Mouse (Mus musculus) midbrain, postnatal 0 days (tissue): Measurements from ENCODE around the gene Myo16. TPM values are rescaled to one million over a fixed set of nuclear protein-coding genes. Genes with fewer than 3 reads are reported as not detected.

Experiments used
- ATAC-seq: fragments of 200-750 bp; cut with Nextera tagmentation; 2 replicates; pipeline ENCODE4 v1.8.0; 2017; ENCODE audit warnings: moderate number of reproducible peaks, mild to moderate bottlenecking, moderate TSS enrichment, moderate library complexity; ENCODE audit not compliant: low FRiP score
- DNase-seq: peaks from one replicate; pipeline ENCODE4 v3.0.0-alpha.2; 2015; ENCODE audit warnings: low spot score
- H3K27ac ChIP-seq: fragments of 300-500 bp; sonication (generic); 2 replicates; pipeline ENCODE4 v1.5.1; 2014; ENCODE audit warnings: low read depth, mild to moderate bottlenecking, low read length, mixed read lengths
- H3K27me3 ChIP-seq: fragments of 300-500 bp; sonication (generic); 2 replicates; pipeline ENCODE4 v1.6.1; 2014; ENCODE audit warnings: low read length, control low read depth, mixed read lengths; ENCODE audit not compliant: insufficient read depth
- H3K36me3 ChIP-seq: fragments of 300-500 bp; sonication (generic); 2 replicates; pipeline ENCODE4 v1.6.1; 2014; ENCODE audit warnings: low read length, control low read depth, mixed read lengths; ENCODE audit not compliant: insufficient read depth
- H3K4me1 ChIP-seq: fragments of 300-500 bp; sonication (generic); 2 replicates; pipeline ENCODE4 v1.6.1; 2014; ENCODE audit warnings: mild to moderate bottlenecking, control low read depth, antibody characterized with exemption, low read length, mixed read lengths; ENCODE audit not compliant: insufficient read depth
- H3K4me2 ChIP-seq: fragments of 300-500 bp; sonication (generic); 2 replicates; pipeline ENCODE4 v1.6.1; 2014; ENCODE audit warnings: low read depth, mild to moderate bottlenecking, low read length, mixed read lengths; ENCODE audit not compliant: poor library complexity, severe bottlenecking
- H3K4me3 ChIP-seq: fragments of 300-500 bp; sonication (generic); 2 replicates; pipeline ENCODE4 v1.5.1; 2014; ENCODE audit warnings: low read depth, mild to moderate bottlenecking, low read length, moderate library complexity
- H3K9ac ChIP-seq: fragments of 300-500 bp; sonication (generic); replicated peaks from 2 replicates; pipeline ENCODE4 v1.6.1; 2014; ENCODE audit warnings: mild to moderate bottlenecking, low read length, moderate library complexity, mixed read lengths; ENCODE audit not compliant: poor library complexity, severe bottlenecking
- H3K9me3 ChIP-seq: fragments of 300-500 bp; sonication (generic); 2 replicates; pipeline ENCODE4 v1.6.1; 2016; ENCODE audit warnings: low read length, control low read depth
- CTCF ChIP-seq: IDR thresholded peaks from 2 replicates; pipeline ENCODE4 v1.5.1; 2016; ENCODE audit warnings: antibody characterized with exemption, mild to moderate bottlenecking
- WGBS: fragments of 180-500 bp; shearing (Covaris S2); extraction: QIAGEN DNeasy Blood & Tissue Kit; methylation state at CpG from one replicate; pipeline ENCODE4 v1.1.7; 2014; 5-methylcytosine and 5-hydroxymethylcytosine counted together
- polyA plus RNA-seq: library from polyadenylated mRNA; unstranded; fragments of >200 nt; fragmentation: Nextera tagmentation; extraction: Ambion mirVana; gene quantifications from 2 replicates; pipeline ENCODE4 v1.2.1, GENCODE M21; 2015
- total RNA-seq: library from RNA; depleted of rRNA; stranded (reverse); fragments of >200 nt; gene quantifications from 2 replicates; pipeline ENCODE4 v1.2.3, GENCODE M21; 2014

The Myo16 gene
- total and polyA plus RNA-seq, 2 experiments from 2014 or later = 7.7 to 59.9 TPM

GRCm38 (mm10) chr8:10625262-10625661 lies 471.6 kb downstream of the Myo16 start:
- Histone ChIP-seq H3K9me3 (no peaks in the 10 kb centered on the region), H3K4me3 (no peak overlapping the region), H3K27ac (no peak overlapping the region), H3K36me3 (no peaks in the 10 kb centered on the region), H3K27me3 (no peaks in the 10 kb centered on the region), H3K4me2 (no peak overlapping the region), H3K9ac (no peak overlapping the region), H3K4me1 (no peaks in the 10 kb centered on the region)
- no peak for DNase-seq
- no peak for ATAC-seq
- WGBS = 23% methylated on average over 5 of the region's 5 CpGs
- TF ChIP-seq CTCF = no peak

GRCm38 (mm10) chr8:10628725-10629124 lies 475.0 kb downstream of the Myo16 start:
- Histone ChIP-seq H3K27ac (no peak overlapping the region), H3K4me3 (no peak overlapping the region), H3K9ac (no peak overlapping the region), H3K36me3 (no peaks in the 10 kb centered on the region), H3K27me3 (no peaks in the 10 kb centered on the region), H3K4me1 (no peaks in the 10 kb centered on the region), H3K4me2 (no peak overlapping the region), H3K9me3 (no peaks in the 10 kb centered on the region)
- WGBS = 50% methylated on average over 8 of the region's 8 CpGs
- no peak for DNase-seq
- no peak for ATAC-seq
- TF ChIP-seq CTCF = no peak

GRCm38 (mm10) chr8:10629862-10630261 lies 476.2 kb downstream of the Myo16 start:
- Histone ChIP-seq H3K4me2 (no peak overlapping the region), H3K27ac (no peak overlapping the region), H3K4me1 (no peaks in the 10 kb centered on the region), H3K27me3 (no peaks in the 10 kb centered on the region), H3K9me3 (no peaks in the 10 kb centered on the region), H3K36me3 (no peaks in the 10 kb centered on the region), H3K9ac (no peak overlapping the region), H3K4me3 (no peak overlapping the region)
- DNase-seq (no peak), ATAC-seq (no peak)
- 49% methylated on average over 5 of the region's 5 CpGs for WGBS
- TF ChIP-seq CTCF = no peak

- Histone ChIP-seq H3K27me3 (no peaks in the 10 kb centered on the region), H3K4me2 (no peak overlapping the region), H3K4me3 (no peak overlapping the region), H3K27ac (no peak overlapping the region), H3K4me1 (no peaks in the 10 kb centered on the region), H3K9ac (no peak overlapping the region), H3K36me3 (no peaks in the 10 kb centered on the region), H3K9me3 (no peaks in the 10 kb centered on the region)
- TF ChIP-seq CTCF = no peak
- ATAC-seq (no peak), DNase-seq (no peak)
- WGBS = 98% methylated on average over 2 of the region's 2 CpGs
Observed at GRCm38 (mm10) chr8:10631006-10631405, 477.3 kb downstream of the Myo16 start.

- H3K9me3 ChIP-seq = no peaks in the 10 kb centered on the region
- H3K27me3 ChIP-seq = no peaks in the 10 kb centered on the region
- TF ChIP-seq CTCF = no peak
- H3K4me1 ChIP-seq = no peaks in the 10 kb centered on the region
- DNase-seq = no peak
- no peak overlapping the region for H3K4me3 ChIP-seq
- ATAC-seq = no peak
- 74% methylated on average over 6 of the region's 6 CpGs for WGBS
- H3K36me3 ChIP-seq = no peaks in the 10 kb centered on the region
- no peak overlapping the region for H3K4me2 ChIP-seq
- no peak overlapping the region for H3K27ac ChIP-seq
- H3K9ac ChIP-seq = no peak overlapping the region
Observed at GRCm38 (mm10) chr8:10632603-10633002, 478.9 kb downstream of the Myo16 start.

GRCm38 (mm10) chr8:10633360-10634140 lies 479.8 kb downstream of the Myo16 start:
- no peak for DNase-seq
- no peak overlapping the region for H3K27ac ChIP-seq
- H3K4me2 ChIP-seq = no peak overlapping the region
- WGBS = 59% methylated on average over 11 of the region's 12 CpGs
- H3K36me3 ChIP-seq = no peaks in the 10 kb centered on the region
- no peak for ATAC-seq
- no peaks in the 10 kb centered on the region for H3K4me1 ChIP-seq
- no peak overlapping the region for H3K9ac ChIP-seq
- H3K9me3 ChIP-seq = no peaks in the 10 kb centered on the region
- no peaks in the 10 kb centered on the region for H3K27me3 ChIP-seq
- H3K4me3 ChIP-seq = no peak overlapping the region
- no peak for TF ChIP-seq CTCF
